Mouse (Mus musculus) brain, embryonic 14.5 days (tissue): ENCODE measurements around the gene Fcgr4.

Experiments
- CTCF ChIP-seq: fragments of 200-500 bp; IDR thresholded peaks from 2 replicates; pipeline ENCODE4 v1.5.1; 2012; ENCODE audit warnings: inconsistent platforms, mild to moderate bottlenecking, moderate library complexity, borderline replicate concordance; ENCODE audit not compliant: insufficient read depth, insufficient read length; ENCODE audit errors: extremely low read depth
- POLR2A ChIP-seq: fragments of 200-500 bp; IDR thresholded peaks from 2 replicates; pipeline ENCODE4 v1.6.1; 2012; ENCODE audit warnings: mild to moderate bottlenecking, inconsistent platforms, borderline replicate concordance; ENCODE audit not compliant: poor library complexity, insufficient read depth, insufficient read length, severe bottlenecking; ENCODE audit errors: extremely low read depth

- TF ChIP-seq CTCF (no peak), POLR2A (no peak)
These were observed 42.8 kb downstream of the Fcgr4 start for GRCm38 (mm10) chr1:171061566-171061965.
